Mouse (Mus musculus): ENCODE data around the gene Pex7. TPM values are rescaled to one million over a fixed set of nuclear protein-coding genes. Genes with fewer than 3 reads are reported as not detected.

The Pex7 gene
- 19.0 TPM for total RNA-seq (2023)

DNA sequence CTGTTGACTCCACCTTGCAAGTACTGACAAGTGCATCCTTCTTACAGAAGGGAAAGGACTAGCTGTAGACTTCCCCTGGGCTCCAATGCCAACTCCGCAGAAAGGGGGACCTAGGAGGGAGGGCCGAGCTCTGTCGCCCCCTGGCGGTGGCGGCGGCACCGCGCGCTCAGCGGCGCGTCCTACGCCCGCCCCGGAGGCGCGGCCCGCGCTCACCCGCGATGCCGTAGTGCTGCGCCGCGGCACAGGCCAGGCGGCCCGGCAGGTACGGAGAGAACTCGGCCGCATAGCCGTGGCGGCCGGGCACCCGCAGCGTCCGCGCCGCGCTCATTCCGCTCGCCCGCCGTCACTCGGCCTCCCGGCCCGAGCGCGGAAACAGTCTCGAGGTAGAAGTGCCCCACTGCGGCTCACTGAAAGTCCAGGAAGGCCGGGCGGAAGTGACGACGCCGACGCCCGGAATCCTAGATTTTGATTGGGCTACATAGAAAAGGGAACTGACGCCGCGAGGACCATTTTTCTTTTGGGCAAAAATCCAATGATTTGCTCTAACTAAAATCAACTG lies at the start of gene Pex7:
TSS of gene Pex7 (minus strand) at position 444 of the 559 bp plus-strand sequence.

DNA sequence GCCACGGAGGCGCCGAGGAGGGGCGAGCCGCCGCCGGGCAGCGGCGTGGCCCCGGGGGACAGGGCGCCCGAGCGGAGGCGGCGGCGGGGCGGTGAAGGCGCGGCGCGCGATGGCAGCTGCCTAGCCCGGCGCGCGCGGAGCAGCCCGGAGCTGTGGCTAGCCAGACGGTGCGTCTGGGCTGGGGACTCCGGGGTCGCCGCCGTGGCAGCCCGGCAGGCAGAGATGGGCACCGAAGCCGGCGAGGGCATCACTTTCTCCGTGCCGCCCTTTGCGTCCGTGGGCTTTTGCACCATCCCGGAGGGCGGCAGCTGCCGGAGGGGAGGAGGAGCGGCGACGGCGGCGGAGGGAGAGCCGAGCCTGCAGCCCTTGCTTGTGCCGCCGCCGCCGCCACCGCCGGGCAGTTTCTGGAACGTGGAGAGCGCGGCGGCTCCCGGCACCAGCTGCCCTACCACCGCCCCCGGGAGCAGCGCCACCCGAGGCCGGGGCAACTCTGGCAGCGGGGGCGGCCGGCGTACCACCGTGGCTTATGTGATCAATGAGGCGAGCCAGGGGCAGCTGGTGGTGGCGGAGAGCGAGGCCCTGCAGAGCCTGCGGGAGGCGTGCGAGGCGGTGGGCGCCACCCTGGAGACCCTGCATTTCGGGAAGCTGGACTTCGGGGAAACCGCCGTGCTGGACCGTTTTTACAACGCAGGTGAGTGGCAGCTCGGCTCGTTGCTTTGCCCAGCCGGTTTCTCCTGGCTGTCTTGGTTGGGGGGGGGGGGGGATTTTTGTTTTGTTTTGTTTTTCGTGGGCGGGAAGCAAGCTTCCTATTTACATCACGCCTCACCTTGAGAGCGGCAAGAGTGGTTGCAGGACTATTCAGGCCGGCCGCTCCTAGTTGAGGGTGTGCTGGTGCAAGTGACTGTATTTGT lies 27.1 kb upstream of the Pex7 start, which contains the start of gene Map3k5:
TSS of gene Map3k5 (plus strand) at position 89 of the 911 bp plus-strand sequence.

GRCm38 (mm10) chr10:19850998-19851691 lies 56.3 kb downstream of the Pex7 start, which contains the start of gene Slc35d3:
Slc35d3 (minus strand) TSS chr10:19851459.

Other genes starting within 250 kb of the Pex7 start
- not detected for gene Il20ra, start 195.1 kb downstream of the Pex7 start, total RNA-seq (2023)
- not detected for gene Slc35d3, start 56.2 kb downstream of the Pex7 start, total RNA-seq (2023)
- 34.8 TPM for gene Map3k5, start 26.8 kb upstream of the Pex7 start, total RNA-seq (2023)
- gene Map7, start 240.8 kb upstream of the Pex7 start, total RNA-seq (2023), result 13.8 TPM

Measured in CD4-positive naive resting alpha-beta T cell, adult 76 days (primary cell).